Mouse (Mus musculus): ENCODE measurements around the gene Txnrd1. TPM values are rescaled to one million over a fixed set of nuclear protein-coding genes. Genes with fewer than 3 reads are reported as not detected.

The Txnrd1 gene
- polyA plus RNA-seq, 1 experiment: 80.6 TPM

DNA sequence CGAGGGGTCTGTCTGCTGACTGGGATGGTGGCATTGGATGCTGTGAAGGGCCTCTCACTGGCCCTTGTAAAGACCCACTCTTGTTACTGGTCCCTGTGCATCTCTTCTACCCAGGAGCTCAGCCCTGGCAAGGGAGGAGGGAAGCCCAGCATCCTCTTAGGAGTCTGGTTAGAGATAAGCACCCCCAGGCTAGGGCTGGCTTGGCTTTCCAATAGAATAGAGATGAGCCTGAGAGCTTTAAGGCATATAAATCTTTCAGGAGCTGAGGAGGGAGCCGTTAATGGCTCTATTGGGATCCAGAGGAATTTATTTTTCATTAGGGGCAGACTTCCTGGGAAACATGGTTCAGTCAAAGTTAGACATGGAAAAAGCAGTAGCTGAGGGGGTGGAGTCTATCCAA lies 91.9 kb downstream of the Txnrd1 start:
- H3K4me3 ChIP-seq (replicated peaks): no peak overlapping the region
- no peaks in the 10 kb centered on the region for H3K36me3 ChIP-seq (replicated peaks; ENCODE audit: low read length)
- TF ChIP-seq GATA1 (IDR thresholded peaks at IDR 0.05; ENCODE audit: borderline replicate concordance, low read length) (no peak), FLI1 (IDR thresholded peaks at IDR 0.05; ENCODE audit: low read length) (no peak)
- peaks cover 39% of the 10 kb centered on the region for H3K4me1 ChIP-seq
- H3K27me3 ChIP-seq (replicated peaks): peaks cover 3% of the 10 kb centered on the region
- H3K9me3 ChIP-seq: peaks cover 8% of the 10 kb centered on the region; the same call in 1 of the 2 replicates

DNA sequence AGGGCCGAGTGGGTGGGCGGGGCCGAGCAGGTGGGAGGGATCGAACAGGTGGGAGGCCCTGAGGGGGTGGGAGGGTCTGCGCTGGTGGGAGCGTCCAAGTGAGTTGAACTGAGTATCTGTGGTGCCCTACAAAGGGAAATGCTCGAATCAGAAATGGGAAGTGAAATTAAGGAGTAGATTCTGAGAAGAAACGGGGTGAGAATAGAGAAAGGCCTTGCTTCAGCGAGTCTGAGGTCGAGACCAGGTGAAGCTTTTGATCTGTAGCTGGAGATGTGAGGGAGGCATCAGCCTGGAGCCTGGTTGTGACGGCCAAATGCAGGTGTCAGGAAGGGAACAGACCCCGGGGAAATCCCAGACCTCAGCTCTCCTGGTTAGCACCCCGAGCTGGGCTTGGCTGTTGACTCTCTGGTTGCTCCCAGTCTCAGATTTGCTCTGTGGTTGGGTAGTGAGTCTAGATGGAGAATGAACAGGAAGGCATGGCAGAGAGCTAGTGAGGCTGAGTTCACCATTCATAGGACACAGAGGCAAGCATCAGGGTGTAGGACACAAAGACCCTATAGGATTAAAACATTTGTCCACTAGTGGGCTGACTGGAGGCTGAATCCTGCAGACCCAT lies 101.4 kb downstream of the Txnrd1 start:
- no peaks in the 10 kb centered on the region for H3K36me3 ChIP-seq (replicated peaks; ENCODE audit: low read length)
- H3K4me3 ChIP-seq (replicated peaks): no peak overlapping the region
- H3K4me1 ChIP-seq: peaks cover 19% of the 10 kb centered on the region
- H3K27me3 ChIP-seq (replicated peaks): peaks cover 46% of the 10 kb centered on the region
- H3K9me3 ChIP-seq: peaks cover 8% of the 10 kb centered on the region
- TF ChIP-seq GATA1 (IDR thresholded peaks at IDR 0.05; ENCODE audit: borderline replicate concordance, low read length): no peak
- no peak for TF ChIP-seq FLI1 (IDR thresholded peaks at IDR 0.05; ENCODE audit: low read length)

DNA sequence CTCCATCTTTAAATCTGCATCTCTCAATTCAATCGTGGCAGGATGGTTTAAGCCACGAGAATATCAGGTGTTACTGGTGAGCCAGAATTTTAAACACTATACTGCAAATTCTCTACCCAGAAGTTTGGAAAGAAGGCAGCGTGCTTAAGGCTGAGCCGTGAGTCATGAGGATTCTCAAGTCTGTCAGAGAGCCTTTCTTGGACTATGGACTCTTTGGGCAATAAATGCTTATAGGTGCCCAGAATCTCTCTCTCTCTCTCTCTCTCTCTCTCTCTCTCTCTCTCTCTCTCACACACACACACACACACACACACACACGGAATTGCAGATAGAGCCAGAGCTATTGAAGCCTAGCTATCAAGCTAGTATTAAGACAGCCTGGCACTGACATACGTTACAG lies 102.0 kb downstream of the Txnrd1 start:
- TF ChIP-seq FLI1 (IDR thresholded peaks at IDR 0.05; ENCODE audit: low read length): no peak
- no peak for TF ChIP-seq GATA1 (IDR thresholded peaks at IDR 0.05; ENCODE audit: borderline replicate concordance, low read length)
- Histone ChIP-seq H3K9me3 (peaks cover 8% of the 10 kb centered on the region), H3K27me3 (replicated peaks) (peaks cover 45% of the 10 kb centered on the region), H3K36me3 (replicated peaks; ENCODE audit: low read length) (no peaks in the 10 kb centered on the region), H3K4me3 (replicated peaks) (no peak overlapping the region), H3K4me1 (peaks cover 19% of the 10 kb centered on the region)

Other genes with a start within 250 kb of the Txnrd1 start
- 39.6 and 51.9 TPM in 2 replicates for gene 1190007I07Rik, start 210.7 kb upstream of the Txnrd1 start, polyA plus RNA-seq (2012; ENCODE audit: insufficient read depth, low replicate concordance)
- gene Tdg, start 204.1 kb upstream of the Txnrd1 start, polyA plus RNA-seq (2012; ENCODE audit: insufficient read depth, low replicate concordance): 1.4 and 4.4 TPM in 2 replicates
- gene Glt8d2, start 143.3 kb upstream of the Txnrd1 start, polyA plus RNA-seq (2012; ENCODE audit: insufficient read depth, low replicate concordance): not detected in 2 replicates
- gene Hcfc2, start 137.8 kb upstream of the Txnrd1 start, polyA plus RNA-seq (2012; ENCODE audit: insufficient read depth, low replicate concordance): 1.9 and 2.9 TPM in 2 replicates
- gene Nfyb, start 69.8 kb upstream of the Txnrd1 start, polyA plus RNA-seq (2012; ENCODE audit: insufficient read depth, low replicate concordance): 9.1 and 45.1 TPM in 2 replicates
- gene Eid3, start 32.7 kb downstream of the Txnrd1 start, polyA plus RNA-seq (2012; ENCODE audit: insufficient read depth, low replicate concordance): 1.2 TPM in 1 of 2 replicates, not detected in the other
- 10.4 and 12.4 TPM in 2 replicates for gene Chst11, start 151.5 kb downstream of the Txnrd1 start, polyA plus RNA-seq (2012; ENCODE audit: insufficient read depth, low replicate concordance)

Measured in megakaryocyte, embryonic 14.5 days (primary cell).